Comparison of ENCODE assay signal across 9 mouse cellular contexts in genomic region chr4:133016677-133017415, GRCm38 (mm10). TPM values are rescaled to one million over a fixed set of nuclear protein-coding genes. Genes with fewer than 3 reads are reported as not detected.
DNase-seq lines count a peak whose midpoint lies in the region; ATAC-seq and TF ChIP-seq lines count a peak whose summit lies in the region.
"Had no signal": no experiment of that assay in that cellular context is flagged by ENCODE, and none has a peak within 500 bp of the region (broad histone marks: within the 10 kb centered on the region; RNA-seq: fewer than 3 reads in every experiment).

No protein-coding gene starts in this region.

- peak overlapping the region; percentile 44 for H3K9ac ChIP-seq in forebrain, embryonic 12.5 days
- H3K9ac ChIP-seq in intestine, embryonic 14.5 days (ENCODE audit: low read length): 0 out of 2 replicates have a peak overlapping the region, but pooled peaks have one; percentile 8

- H3K9me3 ChIP-seq in forebrain, embryonic 12.5 days: no peaks in the 10 kb centered on the region
- no peaks in the 10 kb centered on the region for H3K9me3 ChIP-seq in intestine, embryonic 14.5 days (ENCODE audit: control insufficient read depth, low read length)

- peak; percentile 55 to 64 for DNase-seq in frontal cortex, postnatal 36 days (ENCODE audit: low spot score in 2 of 2)
- no peak for DNase-seq in frontal cortex, postnatal 25 days (ENCODE audit: low spot score in 2 of 2)
- DNase-seq in intestine, embryonic 14.5 days (ENCODE audit: low spot score): no peak
- no peak for DNase-seq in spleen, adult 18-20 months
- DNase-seq in adrenal gland, adult 2 months: no peak

- peaks cover 90% of the 10 kb centered on the region for H3K4me1 ChIP-seq in forebrain, embryonic 12.5 days
- H3K4me1 ChIP-seq in intestine, embryonic 14.5 days (replicated peaks; ENCODE audit: control insufficient read depth, insufficient read depth, low read length): peaks cover 68% of the 10 kb centered on the region

- peak overlapping the region; percentile 63 for H3K27ac ChIP-seq in forebrain, embryonic 12.5 days
- peak overlapping the region; percentile 47; the same call in 1 of the 2 replicates for H3K27ac ChIP-seq in intestine, embryonic 14.5 days (ENCODE audit: low read depth)
- H3K27ac ChIP-seq: macrophage had no signal

- H3K79me2 ChIP-seq in C2C12 (ENCODE audit: control insufficient read depth, insufficient read depth) (peaks cover 99% of the 10 kb centered on the region), myocyte (ENCODE audit: control insufficient read depth, insufficient read depth) (peaks cover 82% of the 10 kb centered on the region)

- H3K36me3 ChIP-seq in C2C12 (ENCODE audit: control insufficient read depth, insufficient read depth) (no peaks in the 10 kb centered on the region), myocyte (ENCODE audit: control insufficient read depth, insufficient read depth) (peaks cover 5% of the 10 kb centered on the region)
- H3K36me3 ChIP-seq in forebrain, embryonic 12.5 days (replicated peaks): no peaks in the 10 kb centered on the region; the same call in 1 of the 2 replicates
- 0 out of 2 replicates have a peak, but pooled peaks cover 4% of the 10 kb centered on the region for H3K36me3 ChIP-seq in intestine, embryonic 14.5 days (ENCODE audit: control insufficient read depth, insufficient read depth, low read length)

- no peak for ATAC-seq in forebrain, embryonic 12.5 days (ENCODE audit: low FRiP score)
- ATAC-seq in intestine, embryonic 14.5 days (replicated peaks; ENCODE audit: low FRiP score, low TSS enrichment, low read depth): no peak

- TF ChIP-seq CTCF in C2C12 (IDR thresholded peaks at IDR 0.05; ENCODE audit: control insufficient read depth, insufficient read depth, insufficient read length): no peak

- H3K4me3 ChIP-seq in C2C12 (ENCODE audit: insufficient read depth, poor library complexity, severe bottlenecking) (no peak overlapping the region), myocyte (peak overlapping the region; percentile 92)
- no peak overlapping the region for H3K4me3 ChIP-seq in forebrain, embryonic 12.5 days (replicated peaks)
- no peak overlapping the region for H3K4me3 ChIP-seq in intestine, embryonic 14.5 days (ENCODE audit: low read depth, low read length)

- H3ac ChIP-seq in C2C12 (ENCODE audit: control insufficient read depth, insufficient read length, low read depth) (peak overlapping the region; percentile 1), myocyte (ENCODE audit: control insufficient read depth, insufficient read length) (no peak overlapping the region)

- peak overlapping the region; percentile 26; the same call in 1 of the 2 replicates for H3K4me2 ChIP-seq in forebrain, embryonic 12.5 days
- peak overlapping the region; percentile 25 for H3K4me2 ChIP-seq in intestine, embryonic 14.5 days (ENCODE audit: low read length)
- peak overlapping the region; percentile 78 for H3K4me2 ChIP-seq in myocyte (ENCODE audit: low read depth)

- H3K79me3 ChIP-seq in C2C12 (ENCODE audit: low read depth): peaks cover 76% of the 10 kb centered on the region

- 47% methylated on average over 4 of the region's 4 CpGs for WGBS in forebrain, embryonic 12.5 days
- 38% methylated on average over 4 of the region's 4 CpGs for WGBS in intestine, embryonic 14.5 days

- no peak for TF ChIP-seq POLR2A in myocyte (IDR thresholded peaks at IDR 0.05; ENCODE audit: insufficient read length, low read depth)

- H3K27me3 ChIP-seq in C2C12 (ENCODE audit: control insufficient read depth, insufficient read depth, insufficient read length) (no peaks in the 10 kb centered on the region), myocyte (ENCODE audit: control insufficient read depth, insufficient read depth, insufficient read length) (no peaks in the 10 kb centered on the region)
- H3K27me3 ChIP-seq in forebrain, embryonic 12.5 days: no peaks in the 10 kb centered on the region
- no peaks in the 10 kb centered on the region for H3K27me3 ChIP-seq in intestine, embryonic 14.5 days (replicated peaks; ENCODE audit: control insufficient read depth, insufficient read depth, low read length)

TF ChIP-seq in C2C12, 6 proteins besides CTCF, POLR2A, EP300 and RAD21:
- no peak for TF ChIP-seq MYOG (IDR thresholded peaks at IDR 0.05; ENCODE audit: control insufficient read depth, extremely low read depth, insufficient read length)
- no peak for TF ChIP-seq USF1 (IDR thresholded peaks at IDR 0.05; ENCODE audit: low read depth)
- no peak for TF ChIP-seq MAX (IDR thresholded peaks at IDR 0.05)
- no peak for TF ChIP-seq FOSL1 (IDR thresholded peaks at IDR 0.05; ENCODE audit: insufficient read depth, low read length, poor library complexity, severe bottlenecking)
- no peak for TF ChIP-seq CEBPB (IDR thresholded peaks at IDR 0.05; ENCODE audit: low read depth)

TF ChIP-seq in myocyte, 11 proteins besides CTCF, POLR2A, EP300 and RAD21:
- TF ChIP-seq POLR2AphosphoS2 (IDR thresholded peaks at IDR 0.05; ENCODE audit: insufficient read length, low read depth) (no peak), MYOG (IDR thresholded peaks at IDR 0.05; ENCODE audit: control insufficient read depth in 1 of 3, insufficient read depth in 1 of 3, insufficient read length in 2 of 3, low read depth in 2 of 3) (no peak), MAX (IDR thresholded peaks at IDR 0.05; ENCODE audit: low read depth) (no peak), TCF3 (IDR thresholded peaks at IDR 0.05; ENCODE audit: insufficient read length, low read depth) (no peak), MYOD1 (IDR thresholded peaks at IDR 0.05; ENCODE audit: control insufficient read depth in 1 of 3, insufficient read length in 2 of 3, low read depth in 2 of 3) (no peak), CEBPB (IDR thresholded peaks at IDR 0.05; ENCODE audit: insufficient read depth, poor library complexity, severe bottlenecking) (no peak), TCF12 (IDR thresholded peaks at IDR 0.05; ENCODE audit: insufficient read depth, poor library complexity, severe bottlenecking) (no peak), USF1 (IDR thresholded peaks at IDR 0.05; ENCODE audit: low read depth) (no peak), REST (IDR thresholded peaks at IDR 0.05; ENCODE audit: insufficient read depth, insufficient read length) (no peak), E2F4 (IDR thresholded peaks at IDR 0.05; ENCODE audit: insufficient read depth) (no peak), SRF (IDR thresholded peaks at IDR 0.05; ENCODE audit: control insufficient read depth, insufficient read length, low read depth) (no peak)

RNA-seq across cellular contexts. Expression of gene Ahdc1, which starts 5.8 kb away (rescaled TPM):
- polyA plus RNA-seq in C2C12 (2012; fragmentation: generic; extraction: Trizol) (27.9 TPM), myocyte (2012; fragmentation: generic; extraction: Trizol) (58.2 TPM)
- 7.2 and 8.1 TPM in 2 replicates for polyA plus RNA-seq in forebrain, embryonic 12.5 days (2016; fragmentation: Nextera tagmentation; extraction: Ambion mirVana)
- polyA plus RNA-seq in intestine, embryonic 14.5 days (2014; fragmentation: Nextera tagmentation; extraction: Ambion mirVana): 7.3 and 8.1 TPM in 2 replicates
- total RNA-seq in adrenal gland, adult 2 months (2021): 10 to 100 TPM; 64.3 to 88.3 TPM
- 78.1 and 88.7 TPM in 2 replicates for polyA plus RNA-seq in adrenal gland, adult 2 months (2012; rRNA removed)

RNA-seq across cellular contexts. Expression of gene Fgr, which starts 43.0 kb away (rescaled TPM):
- polyA plus RNA-seq in C2C12 (2012; fragmentation: generic; extraction: Trizol): 0.01 TPM
- 0.12 and 0.20 TPM in 2 replicates for polyA plus RNA-seq in forebrain, embryonic 12.5 days (2016; fragmentation: Nextera tagmentation; extraction: Ambion mirVana)
- 0.62 and 0.99 TPM in 2 replicates for polyA plus RNA-seq in intestine, embryonic 14.5 days (2014; fragmentation: Nextera tagmentation; extraction: Ambion mirVana)
- polyA plus RNA-seq in myocyte (2012; fragmentation: generic; extraction: Trizol): not detected
- total RNA-seq in adrenal gland, adult 2 months (2021): under 1 TPM; 0.29 to 0.93 TPM
- 0.29 and 0.56 TPM in 2 replicates for polyA plus RNA-seq in adrenal gland, adult 2 months (2012; rRNA removed)

Comparison
In these comparisons a context has a peak if more than half of its experiments do, and no peak if none do; other contexts are left out.
1. DNase-seq: peak in frontal cortex, postnatal 36 days (2 of 2); none in frontal cortex, postnatal 25 days (0 of 2), intestine, embryonic 14.5 days (single experiment), spleen, adult 18-20 months (0 of 2) and adrenal gland, adult 2 months (single experiment).
2. H3K4me2 ChIP-seq: peak in every context shown above with its lines; median percentile 78 in myocyte; 26 in forebrain, embryonic 12.5 days; 25 in intestine, embryonic 14.5 days.